Mouse (Mus musculus) liver, embryonic 14 days (tissue): Measurements from ENCODE around the gene Tbc1d10b. TPM values are rescaled to one million over a fixed set of nuclear protein-coding genes. Genes with fewer than 3 reads are reported as not detected.

ENCODE experiments used
- polyA plus RNA-seq: library from polyadenylated mRNA; depleted of rRNA; stranded (reverse); fragments of >200 nt; gene quantifications from 2 replicates; pipeline ENCODE4 v1.2.3, GENCODE M21; 2012; rRNA removed

Tbc1d10b gene
- polyA plus RNA-seq = 13.4 and 15.2 TPM in 2 replicates

GRCm38 (mm10) chr7:127208295-127208552, at the start of gene Tbc1d10b:
Gene Tbc1d10b (minus strand): TSS chr7:127208468.

DNA sequence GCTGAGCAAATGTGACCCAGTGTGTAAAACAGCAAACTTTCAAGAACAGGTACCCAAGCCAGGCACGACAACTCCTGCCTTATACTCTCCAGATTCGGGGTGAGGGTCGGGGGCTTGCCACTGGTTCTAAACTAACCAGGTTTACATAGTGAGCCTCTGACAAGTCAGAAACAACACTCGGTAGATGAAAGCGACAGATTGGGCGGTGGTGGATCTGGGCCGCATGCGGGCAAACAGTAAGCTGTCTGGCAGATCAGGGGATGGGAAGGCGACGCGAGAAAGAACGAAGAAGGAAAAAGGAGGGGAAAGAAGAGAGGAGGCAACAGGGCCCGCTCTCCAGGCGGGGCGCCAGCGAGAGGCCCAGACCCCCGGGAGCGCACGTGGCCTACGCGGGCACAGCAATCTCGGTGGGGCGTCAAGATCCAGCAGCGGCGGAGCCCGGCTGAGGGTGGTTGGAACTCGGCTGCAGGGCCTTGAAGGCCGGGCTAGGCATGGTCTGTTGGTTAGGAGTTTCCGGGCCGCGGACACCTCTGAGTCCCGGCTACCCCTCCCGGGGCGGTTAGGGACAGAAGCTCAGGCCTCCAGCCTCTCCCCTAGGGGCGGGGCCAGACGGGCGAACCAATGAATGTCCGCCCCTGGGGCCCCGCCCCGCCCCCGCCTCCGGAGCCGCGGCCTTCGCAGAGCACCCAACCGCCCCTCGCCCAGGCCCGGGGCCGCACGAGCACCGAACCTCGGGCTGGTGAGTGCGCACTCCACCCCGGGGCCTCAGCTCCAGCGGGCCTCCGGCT, 35.8 kb upstream of the Tbc1d10b start, which contains the start of gene Zfp771:
Gene Zfp771 (plus strand): TSS at position 405 of the 788 bp plus-strand sequence.

DNA sequence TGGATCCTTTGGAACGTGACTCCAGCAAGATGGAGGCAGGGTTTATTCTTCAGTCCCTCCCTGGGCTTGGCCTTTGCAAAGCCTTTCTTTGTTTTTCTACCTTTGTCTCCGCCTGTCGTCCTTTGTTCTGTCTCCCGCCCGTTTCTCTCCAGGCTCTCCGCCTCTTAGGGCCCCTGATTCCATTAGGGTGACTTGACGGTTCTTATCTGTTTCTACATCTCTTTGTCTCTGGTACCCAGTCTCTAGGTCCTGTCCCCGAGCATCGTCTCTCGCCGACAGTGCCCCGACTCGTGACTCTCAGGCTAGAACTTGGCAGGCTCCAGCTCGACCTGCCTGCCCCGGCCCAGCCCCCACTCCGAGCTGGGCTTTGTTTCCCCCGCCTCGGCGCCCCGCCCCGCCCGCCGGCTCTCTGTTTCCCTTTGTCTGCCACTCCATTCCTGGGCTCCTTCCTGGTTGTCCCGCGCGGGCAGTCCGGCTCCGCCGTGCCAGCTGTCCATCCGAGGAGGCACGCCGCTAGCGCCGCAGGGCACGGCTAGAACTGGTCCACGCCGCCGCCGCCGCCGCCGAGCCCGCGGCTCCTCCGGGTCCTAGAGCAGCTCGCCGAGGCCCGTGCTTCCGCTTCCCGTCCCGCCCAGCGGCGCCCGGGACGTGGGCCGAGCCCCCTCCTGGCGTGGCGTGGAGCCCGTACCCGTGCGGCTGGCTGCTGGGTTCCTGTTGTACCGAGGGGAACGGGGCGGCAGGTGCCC, 24.5 kb upstream of the Tbc1d10b start, which contains the start of the genes Zfp553 and Sept1:
Gene Zfp553 (plus strand): TSS at position 440 of the 746 bp plus-strand sequence.
Gene Sept1 (minus strand): TSS at position 509 of the 746 bp plus-strand sequence.

GRCm38 (mm10) chr7:127208553-127209438, 528 bp upstream of the Tbc1d10b start, which contains the start of gene Mylpf:
Gene Mylpf (plus strand): TSS chr7:127208890.

DNA sequence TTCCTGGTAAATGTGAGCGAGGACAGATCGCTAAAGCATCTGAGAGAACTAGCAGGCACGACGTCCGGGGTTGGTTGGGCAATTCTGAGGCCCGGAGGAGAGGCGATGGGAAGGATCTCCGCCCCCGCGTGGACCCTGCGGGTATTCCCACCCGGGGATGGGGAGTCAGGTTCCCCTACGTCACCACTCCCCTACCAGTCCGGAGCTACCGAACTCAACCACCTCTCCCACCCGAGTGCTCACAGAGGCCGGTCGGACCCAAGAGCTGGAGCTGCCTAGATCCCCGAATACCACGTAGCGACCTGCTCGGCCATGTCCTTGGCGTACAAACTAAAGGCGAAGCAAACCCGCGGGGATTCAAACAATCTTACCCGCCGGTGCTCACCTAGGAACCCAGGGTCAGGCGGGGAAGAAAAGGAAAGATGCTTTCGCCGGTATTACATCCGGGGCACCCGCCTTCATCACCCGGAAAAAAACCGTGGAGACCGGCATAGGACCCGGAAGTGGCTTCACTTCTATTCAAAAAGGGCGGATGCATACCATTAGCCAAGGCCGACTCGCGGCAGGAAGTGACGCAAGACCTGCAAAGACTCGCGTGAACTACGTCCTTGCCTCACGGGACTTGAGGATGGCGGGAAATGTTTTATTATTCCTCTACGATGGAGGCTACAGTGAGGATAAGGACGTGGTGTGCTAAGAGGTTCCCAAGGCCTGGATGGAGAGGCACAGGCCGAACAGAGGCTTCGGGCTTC, 12.5 kb downstream of the Tbc1d10b start, which contains the start of gene Cd2bp2:
Gene Cd2bp2 (minus strand): TSS at position 507 of the 752 bp plus-strand sequence.

Other genes starting within 250 kb of the Tbc1d10b start
- gene Cdipt, start 232.6 kb downstream of the Tbc1d10b start, polyA plus RNA-seq = 29.7 and 37.0 TPM in 2 replicates
- gene Cdiptos, start 232.4 kb downstream of the Tbc1d10b start, polyA plus RNA-seq = 0.23 and 0.35 TPM in 2 replicates
- 4.0 and 4.7 TPM in 2 replicates for gene Mvp, start 193.8 kb downstream of the Tbc1d10b start, polyA plus RNA-seq
- gene Pagr1b, start 192.0 kb downstream of the Tbc1d10b start, polyA plus RNA-seq = 0.08 TPM in 1 of 2 replicates, not detected in the other
- gene Pagr1a, start 191.1 kb downstream of the Tbc1d10b start, polyA plus RNA-seq = 10.6 and 17.2 TPM in 2 replicates
- gene Gm42742, start 187.4 kb downstream of the Tbc1d10b start, polyA plus RNA-seq = 12.4 and 21.2 TPM in 2 replicates
- gene Prrt2, start 187.3 kb downstream of the Tbc1d10b start, polyA plus RNA-seq = 0.12 and 0.26 TPM in 2 replicates
- gene Maz, start 181.4 kb downstream of the Tbc1d10b start, polyA plus RNA-seq = 84.8 and 98.3 TPM in 2 replicates
- 58.9 and 63.9 TPM in 2 replicates for gene Kif22, start 166.0 kb downstream of the Tbc1d10b start, polyA plus RNA-seq
- 0.08 TPM in 1 of 2 replicates, not detected in the other for gene Zg16, start 121.1 kb downstream of the Tbc1d10b start, polyA plus RNA-seq
- 4.3 and 5.9 TPM in 2 replicates for gene AI467606, start 117.1 kb downstream of the Tbc1d10b start, polyA plus RNA-seq
- 32.4 and 37.2 TPM in 2 replicates for gene Qprt, start 86.2 kb downstream of the Tbc1d10b start, polyA plus RNA-seq
- 9.5 and 11.2 TPM in 2 replicates for gene Spn, start 70.6 kb downstream of the Tbc1d10b start, polyA plus RNA-seq
- gene Cd2bp2, start 12.4 kb downstream of the Tbc1d10b start, polyA plus RNA-seq = 31.0 and 35.9 TPM in 2 replicates
- gene Mylpf, start 422 bp upstream of the Tbc1d10b start, polyA plus RNA-seq = 16.2 and 46.6 TPM in 2 replicates
- 3.4 and 3.5 TPM in 2 replicates for gene Zfp553, start 24.6 kb upstream of the Tbc1d10b start, polyA plus RNA-seq
- gene Sept1, start 24.7 kb upstream of the Tbc1d10b start, polyA plus RNA-seq = 15.1 and 15.2 TPM in 2 replicates
- gene Zfp771, start 35.8 kb upstream of the Tbc1d10b start, polyA plus RNA-seq = 19.1 and 19.2 TPM in 2 replicates
- 56.0 and 63.0 TPM in 2 replicates for gene Dctpp1, start 52.2 kb upstream of the Tbc1d10b start, polyA plus RNA-seq
- gene Sephs2, start 65.6 kb upstream of the Tbc1d10b start, polyA plus RNA-seq = 42.7 and 50.6 TPM in 2 replicates
- gene Itgal, start 87.8 kb upstream of the Tbc1d10b start, polyA plus RNA-seq = 5.5 and 7.7 TPM in 2 replicates
- 3.8 and 4.1 TPM in 2 replicates for gene Zfp768, start 137.1 kb upstream of the Tbc1d10b start, polyA plus RNA-seq
- gene Zfp747, start 167.6 kb upstream of the Tbc1d10b start, polyA plus RNA-seq = 1.4 and 1.5 TPM in 2 replicates
- 0.59 and 0.69 TPM in 2 replicates for gene 9130019O22Rik, start 178.7 kb upstream of the Tbc1d10b start, polyA plus RNA-seq
- 1.1 and 1.3 TPM in 2 replicates for gene E430018J23Rik, start 185.2 kb upstream of the Tbc1d10b start, polyA plus RNA-seq
- 1.1 and 1.2 TPM in 2 replicates for gene Zfp764, start 198.4 kb upstream of the Tbc1d10b start, polyA plus RNA-seq
- gene Zfp688, start 213.6 kb upstream of the Tbc1d10b start, polyA plus RNA-seq = 5.8 and 6.8 TPM in 2 replicates
- 1.4 and 1.7 TPM in 2 replicates for gene Zfp689, start 240.7 kb upstream of the Tbc1d10b start, polyA plus RNA-seq